Mouse (Mus musculus) stomach, postnatal 0 days (tissue): ENCODE measurements at regions not wholly inside any gene's neighbourhood (a gene's known extent, or its start where the extent isn't known, plus 50 kb on each side); places are given as distances from the start of the nearest gene placed in this dataset.

ENCODE experiments used
- ATAC-seq: fragments of 200-750 bp; cut with Nextera tagmentation; 2 replicates; pipeline ENCODE4 v1.8.0; 2017; ENCODE audit not compliant: low FRiP score, low TSS enrichment
- DNase-seq: peaks from one replicate; pipeline ENCODE4 v3.0.0-alpha.2; 2016; ENCODE audit warnings: low spot score
- H3K27ac ChIP-seq: fragments of 300-500 bp; sonication (generic); replicated peaks from 2 replicates; pipeline ENCODE4 v1.5.1; 2014; ENCODE audit warnings: mild to moderate bottlenecking, control low read depth
- H3K27me3 ChIP-seq: fragments of 300-500 bp; sonication (generic); 2 replicates; pipeline ENCODE4 v1.6.1; 2014; ENCODE audit warnings: low read length; ENCODE audit not compliant: control insufficient read depth, insufficient read depth
- H3K36me3 ChIP-seq: fragments of 300-500 bp; sonication (generic); 2 replicates; pipeline ENCODE4 v1.6.1; 2014; ENCODE audit warnings: low read length, mixed read lengths; ENCODE audit not compliant: control insufficient read depth, insufficient read depth
- H3K4me1 ChIP-seq: fragments of 300-500 bp; sonication (generic); replicated peaks from 2 replicates; pipeline ENCODE4 v1.6.1; 2014; ENCODE audit warnings: antibody characterized with exemption; ENCODE audit not compliant: control insufficient read depth, insufficient read depth
- H3K4me2 ChIP-seq: fragments of 300-500 bp; sonication (generic); replicated peaks from 2 replicates; pipeline ENCODE4 v1.6.1; 2014; ENCODE audit warnings: low read depth, mild to moderate bottlenecking, control low read depth, moderate library complexity
- H3K4me3 ChIP-seq: fragments of 300-500 bp; sonication (generic); 2 replicates; pipeline ENCODE4 v1.5.1; 2014; ENCODE audit warnings: low read depth, low read length, control low read depth
- H3K9ac ChIP-seq: fragments of 300-500 bp; sonication (generic); 2 replicates; pipeline ENCODE4 v1.6.1; 2014; ENCODE audit warnings: mild to moderate bottlenecking, low read length, control low read depth, mixed read lengths
- H3K9me3 ChIP-seq: fragments of 300-500 bp; sonication (generic); 2 replicates; pipeline ENCODE4 v1.6.1; 2016; ENCODE audit warnings: low read length; ENCODE audit not compliant: control insufficient read depth
- CTCF ChIP-seq: IDR thresholded peaks from 2 replicates; pipeline ENCODE4 v1.5.1; 2016; ENCODE audit warnings: antibody characterized with exemption, low read depth, mild to moderate bottlenecking, moderate library complexity
- EP300 ChIP-seq: optimal IDR thresholded peaks from 2 replicates; pipeline ENCODE3; 2016; ENCODE audit warnings: antibody characterized with exemption
- WGBS: fragments of 180-500 bp; shearing (Covaris S2); extraction: QIAGEN DNeasy Blood & Tissue Kit; methylation state at CpG from one replicate; pipeline ENCODE4 v1.1.7; 2014; 5-methylcytosine and 5-hydroxymethylcytosine counted together

- Histone ChIP-seq H3K27ac (no peak overlapping the region), H3K9me3 (no peaks in the 10 kb centered on the region), H3K9ac (no peak overlapping the region), H3K4me1 (no peaks in the 10 kb centered on the region), H3K4me2 (no peak overlapping the region), H3K36me3 (no peaks in the 10 kb centered on the region), H3K27me3 (no peaks in the 10 kb centered on the region), H3K4me3 (no peak overlapping the region)
- ATAC-seq, result no peak
- 58% methylated on average over 10 of the region's 10 CpGs for WGBS
- no peak for DNase-seq
- TF ChIP-seq CTCF (no peak), EP300 (no peak)
These were observed 187.0 kb upstream of the Zc3h12c start for GRCm38 (mm10) chr9:52355187-52355982.

GRCm38 (mm10) chr9:52348536-52349527, 180.5 kb upstream of the Zc3h12c start:
- Histone ChIP-seq H3K4me3 (no peak overlapping the region), H3K4me1 (no peaks in the 10 kb centered on the region), H3K27me3 (no peaks in the 10 kb centered on the region), H3K9ac (no peak overlapping the region), H3K36me3 (no peaks in the 10 kb centered on the region), H3K4me2 (no peak overlapping the region), H3K27ac (no peak overlapping the region), H3K9me3 (no peaks in the 10 kb centered on the region)
- TF ChIP-seq EP300, result no peak
- TF ChIP-seq CTCF, result no peak
- ATAC-seq (no peak), DNase-seq (no peak)
- WGBS, result 82% methylated on average over 7 of the region's 7 CpGs

GRCm38 (mm10) chr9:52344177-52344877, 176.0 kb upstream of the Zc3h12c start:
- Histone ChIP-seq H3K4me3 (no peak overlapping the region), H3K27me3 (no peaks in the 10 kb centered on the region), H3K36me3 (no peaks in the 10 kb centered on the region), H3K4me1 (no peaks in the 10 kb centered on the region), H3K4me2 (no peak overlapping the region), H3K9ac (no peak overlapping the region), H3K27ac (no peak overlapping the region), H3K9me3 (no peaks in the 10 kb centered on the region)
- no peak for DNase-seq
- TF ChIP-seq CTCF, result no peak
- no peak for TF ChIP-seq EP300
- no peak for ATAC-seq
- 43% methylated on average over 2 of the region's 2 CpGs for WGBS

- ATAC-seq, result no peak
- no peak for DNase-seq
- H3K27me3 ChIP-seq, result no peaks in the 10 kb centered on the region
- TF ChIP-seq EP300 (no peak), CTCF (no peak)
- no peaks in the 10 kb centered on the region for H3K4me1 ChIP-seq
- WGBS, result 48% methylated on average over 2 of the region's 2 CpGs
- no peak overlapping the region for H3K4me3 ChIP-seq
- no peak overlapping the region for H3K27ac ChIP-seq
- no peak overlapping the region for H3K4me2 ChIP-seq
- H3K9me3 ChIP-seq, result no peaks in the 10 kb centered on the region
- no peak overlapping the region for H3K9ac ChIP-seq
- H3K36me3 ChIP-seq, result no peaks in the 10 kb centered on the region
These were observed 172.7 kb upstream of the Zc3h12c start for GRCm38 (mm10) chr9:52341029-52341428.

- WGBS, result 58% methylated on average over 4 of the region's 4 CpGs
- no peak for DNase-seq
These were observed 169.5 kb upstream of the Zc3h12c start for GRCm38 (mm10) chr9:52337786-52338322.

More at GRCm38 (mm10) chr9:52337786-52338322, 169.5 kb upstream of the Zc3h12c start:
- Histone ChIP-seq H3K4me2 (no peak overlapping the region), H3K9me3 (no peaks in the 10 kb centered on the region), H3K4me1 (no peaks in the 10 kb centered on the region), H3K36me3 (no peaks in the 10 kb centered on the region), H3K27ac (no peak overlapping the region), H3K4me3 (no peak overlapping the region), H3K9ac (no peak overlapping the region), H3K27me3 (no peaks in the 10 kb centered on the region)
- no peak for ATAC-seq
- TF ChIP-seq EP300 (no peak), CTCF (no peak)
